Mouse (Mus musculus) kidney, adult 9 months (tissue): ENCODE data around the gene Cpne6.
A peak's percentile ranks its signal among the peaks of the same experiment; 100 is the strongest.

Source experiments
- DNase-seq: peaks from one replicate; pipeline ENCODE4 v3.0.0; 2022

Cpne6 gene

DNA sequence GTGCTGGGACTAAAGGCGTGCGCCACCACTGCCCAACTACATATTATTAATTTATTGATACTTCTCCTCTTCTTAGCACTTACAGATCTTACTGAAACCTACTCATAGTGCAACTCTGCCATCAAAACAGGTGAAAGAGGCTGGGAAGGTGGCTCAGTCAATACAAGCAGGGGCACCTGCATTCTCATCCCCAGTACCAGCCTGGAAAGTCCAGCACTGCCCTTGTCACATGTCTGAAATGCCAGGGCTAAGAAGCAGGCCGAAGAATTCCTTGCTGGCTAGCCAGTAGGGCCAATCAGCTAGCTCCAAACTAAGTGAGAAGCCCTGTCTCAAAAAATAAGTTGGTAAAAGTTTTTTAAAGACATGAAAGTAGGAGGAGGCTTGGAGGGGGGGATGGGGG is 47.3 kb downstream of the Cpne6 start:
- DNase-seq = peak; percentile 60

DNA sequence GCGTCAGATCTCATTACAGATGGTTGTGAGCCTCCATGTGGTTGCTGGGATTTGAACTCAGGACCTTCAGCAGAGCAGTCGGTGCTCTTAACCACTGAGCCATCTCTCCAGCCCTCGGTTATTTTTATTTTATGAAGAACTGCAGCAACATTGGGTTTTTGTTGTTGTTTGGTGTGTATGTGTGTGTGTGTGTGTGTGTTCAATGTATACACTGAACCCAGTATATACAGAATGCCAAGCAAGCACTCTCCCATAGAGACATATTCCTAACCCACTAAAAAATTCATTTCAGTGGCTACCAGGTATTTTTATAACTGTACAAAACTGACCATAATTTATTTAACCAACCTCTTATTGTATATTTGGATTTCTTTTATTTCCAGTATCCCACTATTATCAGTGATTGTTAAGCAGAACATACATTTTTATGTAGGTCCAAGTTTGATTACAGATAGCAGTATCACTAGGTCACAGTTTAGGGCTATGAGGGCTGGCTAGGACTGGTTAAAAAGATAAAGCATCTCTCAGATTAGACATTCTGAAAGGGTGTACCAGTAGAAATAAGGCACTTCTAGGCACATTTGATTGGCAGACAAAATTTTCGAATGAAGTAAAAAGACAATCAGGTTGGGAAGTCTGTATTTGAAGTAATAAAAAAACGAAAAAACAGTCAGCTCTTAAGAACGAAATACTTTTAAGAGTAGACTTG is 48.6 kb downstream of the Cpne6 start:
- no peak for DNase-seq

GRCm38 (mm10) chr14:55559799-55560201 is 49.6 kb downstream of the Cpne6 start, which contains the start of gene Dcaf11:
Gene Dcaf11 (plus strand): TSS chr14:55560006.
- DNase-seq = peak; percentile 97

DNA sequence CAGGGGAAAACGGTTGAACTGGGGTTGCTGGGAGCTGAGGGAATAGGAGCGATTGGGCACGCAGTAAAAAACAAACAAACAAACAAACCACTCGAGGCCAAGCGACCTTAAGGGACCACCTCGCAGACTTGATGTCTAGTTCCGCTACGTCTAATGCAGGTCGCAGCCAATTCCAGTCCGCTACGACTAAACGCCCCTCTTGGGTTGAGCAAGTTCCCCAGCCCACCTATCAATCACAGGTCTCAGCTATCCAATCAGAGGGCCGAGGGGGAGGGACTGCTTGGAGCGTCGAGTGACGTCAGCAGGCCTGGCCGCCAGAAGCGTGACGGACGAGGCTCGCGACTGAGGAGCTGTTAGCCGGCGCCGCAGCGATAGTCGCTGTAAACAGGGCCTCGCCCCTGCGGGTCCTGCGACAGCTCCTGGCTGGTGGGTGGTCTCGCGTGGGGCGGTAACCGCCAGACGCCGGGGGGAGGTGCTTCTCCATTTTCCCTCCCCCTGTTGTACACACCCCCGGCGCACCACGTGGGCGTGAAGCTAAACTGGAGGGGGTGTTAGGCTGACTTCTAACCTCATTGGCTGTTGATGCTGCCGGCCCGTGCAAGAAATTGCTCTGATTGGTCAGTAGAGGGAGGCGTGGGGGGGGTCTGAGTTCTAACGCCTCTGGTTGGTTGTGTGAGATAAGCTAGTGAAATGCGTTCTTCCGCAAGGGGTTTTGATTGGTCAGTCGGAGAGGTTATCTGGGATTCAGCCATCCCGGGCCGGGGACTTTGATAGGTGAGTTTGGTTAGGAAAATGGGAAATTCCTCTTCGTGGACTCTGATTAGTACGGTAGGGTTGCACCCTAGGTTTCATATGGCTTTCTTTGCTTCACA is 50.2 kb downstream of the Cpne6 start, which contains the start of gene A730061H03Rik:
Gene A730061H03Rik, minus strand, starts transcription at position 205 of the 872 bp plus-strand sequence.
- peak; percentile 99 for DNase-seq

GRCm38 (mm10) chr14:55561860-55562259 is 51.6 kb downstream of the Cpne6 start:
- DNase-seq = no peak

DNA sequence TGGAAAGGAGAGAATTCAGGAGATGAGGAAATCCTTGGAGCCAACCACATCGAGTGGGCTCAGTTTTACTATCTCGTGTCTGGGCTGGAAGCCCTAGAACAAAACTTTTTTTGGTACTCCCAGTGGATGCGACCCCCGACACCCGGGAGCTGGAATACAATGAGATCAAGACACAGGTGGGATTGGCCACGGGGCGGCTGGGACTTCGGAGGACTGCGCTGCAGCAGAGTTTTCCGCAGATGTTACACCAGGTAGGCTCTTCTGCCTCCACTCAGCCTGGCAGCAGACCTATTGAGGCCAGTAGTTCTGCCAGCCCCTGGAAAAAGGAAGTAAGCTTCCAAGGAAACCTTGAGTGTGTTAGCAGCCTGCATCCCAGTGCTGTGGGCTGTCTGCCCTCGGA is 53.0 kb downstream of the Cpne6 start:
- DNase-seq = no peak

- no peak for DNase-seq
These were observed 55.5 kb downstream of the Cpne6 start for GRCm38 (mm10) chr14:55565748-55566147.
